Mouse (Mus musculus) bone marrow macrophage, adult 2 months (primary cell): Measurements from ENCODE around the gene Gm21190.
"Not testable (repeated sequence)": the region's sequence is repeated elsewhere in the genome, so short reads cannot be mapped to it uniquely, and the experiment has no call there.

Experiments used
- CTCF ChIP-seq: IDR thresholded peaks from 2 replicates; pipeline ENCODE4 v1.5.1; 2012; ENCODE audit warnings: low read depth, mild to moderate bottlenecking, low read length, moderate library complexity
- POLR2A ChIP-seq: IDR thresholded peaks from 2 replicates; pipeline ENCODE4 v1.6.1; 2012; ENCODE audit warnings: mild to moderate bottlenecking, low read depth, low read length, borderline replicate concordance

DNA sequence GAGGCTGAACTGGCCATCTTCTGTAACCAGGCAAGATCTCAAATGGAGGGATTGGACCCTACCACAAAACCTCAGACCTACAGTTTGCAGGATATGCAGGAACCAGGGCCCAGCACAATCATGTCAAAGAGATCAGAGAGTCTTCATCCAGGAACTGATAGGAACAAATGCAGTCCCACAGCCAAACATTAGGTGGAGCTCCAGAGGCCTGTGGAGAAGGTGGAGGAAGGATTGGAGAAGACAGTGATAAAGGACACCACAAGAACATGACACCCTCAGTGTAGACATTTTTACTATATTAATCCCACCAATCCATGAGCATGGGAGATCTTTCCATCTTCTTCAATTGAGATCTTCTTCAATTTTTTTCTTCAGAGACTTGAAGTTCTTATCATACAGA is 6.6 kb downstream of the Gm21190 start:
- TF ChIP-seq CTCF, POLR2A: not testable (repeated sequence)
